Mouse (Mus musculus) lung, embryonic 14.5 days (tissue): Measurements from ENCODE around the gene Mrpl14. TPM values are rescaled to one million over a fixed set of nuclear protein-coding genes. Genes with fewer than 3 reads are reported as not detected.

Source experiments
- ATAC-seq: fragments of 200-750 bp; cut with Nextera tagmentation; 2 replicates; pipeline ENCODE4 v1.8.0; 2017; ENCODE audit warnings: mild to moderate bottlenecking, moderate TSS enrichment, moderate library complexity; ENCODE audit not compliant: insufficient read depth
- DNase-seq: peaks from one replicate; pipeline ENCODE4 v3.0.0-alpha.2; 2015
- H3K27ac ChIP-seq: fragments of 300-500 bp; sonication (generic); 2 replicates; pipeline ENCODE4 v1.5.1; 2014; ENCODE audit warnings: low read depth, mild to moderate bottlenecking, moderate library complexity
- H3K27me3 ChIP-seq: fragments of 300-500 bp; sonication (generic); 2 replicates; pipeline ENCODE4 v1.6.1; 2014; ENCODE audit warnings: low read length, control low read depth; ENCODE audit not compliant: insufficient read depth
- H3K36me3 ChIP-seq: fragments of 300-500 bp; sonication (generic); 2 replicates; pipeline ENCODE4 v1.6.1; 2014; ENCODE audit warnings: control low read depth; ENCODE audit not compliant: insufficient read depth
- H3K4me1 ChIP-seq: fragments of 300-500 bp; sonication (generic); 2 replicates; pipeline ENCODE4 v1.6.1; 2014; ENCODE audit warnings: antibody characterized with exemption, control low read depth; ENCODE audit not compliant: insufficient read depth
- H3K4me2 ChIP-seq: fragments of 300-500 bp; sonication (generic); 2 replicates; pipeline ENCODE4 v1.6.1; 2014; ENCODE audit warnings: mild to moderate bottlenecking
- H3K4me3 ChIP-seq: fragments of 300-500 bp; sonication (generic); 2 replicates; pipeline ENCODE4 v1.5.1; 2014; ENCODE audit warnings: low read depth, low read length
- H3K9ac ChIP-seq: fragments of 300-500 bp; sonication (generic); 2 replicates; pipeline ENCODE4 v1.6.1; 2014
- H3K9me3 ChIP-seq: fragments of 300-500 bp; sonication (generic); 2 replicates; pipeline ENCODE4 v1.6.1; 2016; ENCODE audit warnings: low read depth, low read length, control low read depth
- CTCF ChIP-seq: IDR thresholded peaks from 2 replicates; pipeline ENCODE4 v1.5.1; 2016; ENCODE audit warnings: antibody characterized with exemption, low read depth
- WGBS: fragments of 180-500 bp; shearing (Covaris S2); extraction: QIAGEN DNeasy Blood & Tissue Kit; methylation state at CpG from one replicate; pipeline ENCODE4 v1.1.7; 2014; 5-methylcytosine and 5-hydroxymethylcytosine counted together
- polyA plus RNA-seq: library from polyadenylated mRNA; unstranded; fragments of >200 nt; fragmentation: Nextera tagmentation; extraction: Ambion mirVana; gene quantifications from 2 replicates; pipeline ENCODE4 v1.2.1, GENCODE M21; 2014

Gene Mrpl14
- polyA plus RNA-seq, 1 experiment from 2014 or later: 168 TPM

GRCm38 (mm10) chr17:45726249-45726648 is 40.1 kb downstream of the Mrpl14 start:
- no peak overlapping the region for H3K4me3 ChIP-seq
- ATAC-seq (no peak), DNase-seq (peak; percentile 28)
- no peak overlapping the region for H3K9ac ChIP-seq
- H3K27ac ChIP-seq: peak overlapping the region; percentile 46; the same call in 1 of the 2 replicates
- 33% methylated on average over 7 of the region's 7 CpGs for WGBS
- no peaks in the 10 kb centered on the region for H3K36me3 ChIP-seq
- H3K4me1 ChIP-seq: no peaks in the 10 kb centered on the region
- no peaks in the 10 kb centered on the region for H3K27me3 ChIP-seq
- H3K9me3 ChIP-seq: no peaks in the 10 kb centered on the region
- no peak overlapping the region for H3K4me2 ChIP-seq
- no peak for TF ChIP-seq CTCF

GRCm38 (mm10) chr17:45727481-45727880 is 41.4 kb downstream of the Mrpl14 start:
- ATAC-seq (no peak), DNase-seq (no peak)
- no peak overlapping the region for H3K4me2 ChIP-seq
- H3K9me3 ChIP-seq: no peaks in the 10 kb centered on the region
- H3K9ac ChIP-seq: no peak overlapping the region
- no peak overlapping the region for H3K4me3 ChIP-seq
- H3K36me3 ChIP-seq: no peaks in the 10 kb centered on the region
- no peak overlapping the region for H3K27ac ChIP-seq
- 0 out of 2 replicates have a peak, but pooled peaks cover 2% of the 10 kb centered on the region for H3K27me3 ChIP-seq
- no peaks in the 10 kb centered on the region for H3K4me1 ChIP-seq
- no peak for TF ChIP-seq CTCF
- WGBS: 76% methylated on average over 2 of the region's 2 CpGs

DNA sequence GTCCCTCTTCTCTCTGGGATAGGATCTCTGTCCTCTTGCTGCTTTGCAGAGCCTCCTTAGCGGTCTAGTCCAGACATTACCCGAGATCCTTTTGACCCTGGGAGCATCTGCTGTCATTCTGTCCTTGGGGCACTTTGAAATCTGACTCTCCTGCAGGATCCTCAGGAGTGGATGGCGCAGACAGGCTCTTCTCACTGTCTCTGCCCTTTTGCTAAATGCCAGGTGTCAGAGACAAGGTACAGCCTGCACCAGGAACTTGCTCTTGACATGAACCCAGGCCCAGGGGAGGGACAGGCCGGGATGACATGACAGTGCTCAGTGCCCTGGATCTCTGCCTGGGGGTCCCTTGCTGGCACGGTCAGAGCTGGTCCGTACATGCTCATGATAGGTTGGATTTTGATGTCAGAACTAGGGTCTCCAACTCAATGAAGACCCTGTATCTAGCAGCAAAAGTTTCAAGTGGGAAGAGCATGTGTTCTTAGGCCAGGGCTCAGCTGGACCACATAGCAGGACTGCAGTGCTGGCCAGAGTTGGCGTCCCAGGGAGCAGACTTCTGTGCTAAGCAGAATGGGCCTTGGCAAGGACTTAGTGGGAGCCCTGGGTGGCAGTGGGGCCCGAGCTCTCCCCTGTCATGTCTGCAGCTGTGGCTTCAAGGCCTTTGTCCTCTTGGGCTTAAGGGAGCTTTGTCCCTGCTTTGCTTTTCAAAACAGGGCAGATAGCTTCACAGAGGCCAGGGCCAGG is 42.0 kb downstream of the Mrpl14 start:
- H3K9ac ChIP-seq: no peak overlapping the region

GRCm38 (mm10) chr17:45729387-45729786 is 43.3 kb downstream of the Mrpl14 start:
- Histone ChIP-seq H3K9ac (0 out of 2 replicates have a peak overlapping the region, but pooled peaks have one; percentile 15), H3K27ac (no peak overlapping the region), H3K4me2 (no peak overlapping the region), H3K9me3 (no peaks in the 10 kb centered on the region), H3K4me1 (peaks cover 11% of the 10 kb centered on the region), H3K4me3 (no peak overlapping the region), H3K36me3 (no peaks in the 10 kb centered on the region), H3K27me3 (0 out of 2 replicates have a peak, but pooled peaks cover 3% of the 10 kb centered on the region)
- no peak for TF ChIP-seq CTCF
- 32% methylated on average over 10 of the region's 10 CpGs for WGBS
- DNase-seq (no peak), ATAC-seq (no peak)

More for the DNA sequence above, 42.0 kb downstream of the Mrpl14 start:
- WGBS: 48% methylated on average over 8 of the region's 8 CpGs
- H3K27me3 ChIP-seq: 0 out of 2 replicates have a peak, but pooled peaks cover 3% of the 10 kb centered on the region
- ATAC-seq (no peak), DNase-seq (no peak)
- no peak overlapping the region for H3K4me3 ChIP-seq
- TF ChIP-seq CTCF: no peak
- no peaks in the 10 kb centered on the region for H3K9me3 ChIP-seq
- no peaks in the 10 kb centered on the region for H3K36me3 ChIP-seq
- no peak overlapping the region for H3K27ac ChIP-seq
- H3K4me2 ChIP-seq: no peak overlapping the region
- H3K4me1 ChIP-seq: no peaks in the 10 kb centered on the region; the same call in 1 of the 2 replicates

DNA sequence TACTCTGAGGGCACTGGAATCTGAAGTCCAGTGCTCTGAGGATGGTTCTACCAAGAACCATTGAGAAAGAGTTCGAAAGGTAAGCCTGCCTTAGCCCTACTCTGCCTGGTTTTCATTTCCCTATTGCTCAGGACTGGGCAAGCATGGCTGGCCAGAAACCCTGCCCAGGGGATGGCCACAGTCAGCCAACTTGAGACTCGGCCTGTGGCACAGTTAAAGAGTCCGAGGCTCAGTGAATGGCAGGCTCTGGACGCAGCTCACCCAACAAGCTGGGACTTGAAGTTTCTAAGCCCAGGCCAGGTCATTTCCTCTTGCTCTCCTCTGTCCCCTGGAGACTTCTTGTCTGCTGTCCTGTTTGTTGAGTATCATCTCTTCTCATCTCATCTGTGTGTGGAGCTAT is 44.6 kb downstream of the Mrpl14 start:
- Histone ChIP-seq H3K36me3 (no peaks in the 10 kb centered on the region), H3K27me3 (0 out of 2 replicates have a peak, but pooled peaks cover 3% of the 10 kb centered on the region), H3K9ac (no peak overlapping the region), H3K27ac (no peak overlapping the region), H3K4me3 (no peak overlapping the region), H3K4me2 (no peak overlapping the region), H3K9me3 (no peaks in the 10 kb centered on the region), H3K4me1 (peaks cover 18% of the 10 kb centered on the region)
- no peak for ATAC-seq
- no peak for TF ChIP-seq CTCF
- no peak for DNase-seq
- 83% methylated on average over 4 of the region's 4 CpGs for WGBS

DNA sequence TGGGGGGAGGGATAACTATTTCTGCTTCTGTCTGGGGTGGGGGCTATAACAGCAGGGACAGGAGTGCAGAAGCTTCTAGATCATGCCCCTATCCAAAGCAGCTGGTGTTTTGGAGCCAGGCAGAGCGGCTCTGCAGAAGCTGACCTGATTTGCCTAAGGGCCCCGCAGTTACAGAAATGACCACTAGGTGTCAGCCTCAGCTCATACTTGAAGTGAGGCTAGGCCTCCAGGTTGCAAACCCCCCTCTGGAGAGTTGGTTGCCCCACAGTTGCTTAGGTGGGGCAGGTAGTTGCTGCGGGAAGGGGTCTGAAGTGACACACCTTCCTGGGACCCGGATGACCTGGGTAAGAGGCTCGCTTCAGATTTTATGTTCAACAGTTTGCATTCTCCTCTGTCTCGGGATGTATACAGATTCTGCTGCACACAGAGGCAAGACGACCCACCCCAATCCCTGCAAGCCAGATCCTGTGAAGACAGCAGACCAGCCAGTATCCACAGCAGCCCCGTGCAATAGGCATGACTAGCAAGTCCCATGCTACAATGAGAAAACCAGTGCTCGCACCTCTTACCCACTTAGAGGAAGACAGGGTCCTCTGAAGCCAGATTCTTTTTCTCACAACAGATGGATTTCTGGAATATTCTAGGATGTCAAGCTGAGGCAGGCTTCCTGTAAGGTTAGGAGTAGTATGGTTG is 45.2 kb downstream of the Mrpl14 start:
- H3K4me1 ChIP-seq: peaks cover 24% of the 10 kb centered on the region
- H3K4me3 ChIP-seq: no peak overlapping the region
- H3K27me3 ChIP-seq: 0 out of 2 replicates have a peak, but pooled peaks cover 3% of the 10 kb centered on the region
- no peak overlapping the region for H3K27ac ChIP-seq
- no peaks in the 10 kb centered on the region for H3K9me3 ChIP-seq
- no peaks in the 10 kb centered on the region for H3K36me3 ChIP-seq
- TF ChIP-seq CTCF: peak; percentile 98
- ATAC-seq (0 out of 2 replicates have a peak, but pooled peaks have one; percentile 8), DNase-seq (peak; percentile 97)
- 20% methylated on average over 9 of the region's 9 CpGs for WGBS
- H3K4me2 ChIP-seq: no peak overlapping the region
- H3K9ac ChIP-seq: no peak overlapping the region

DNA sequence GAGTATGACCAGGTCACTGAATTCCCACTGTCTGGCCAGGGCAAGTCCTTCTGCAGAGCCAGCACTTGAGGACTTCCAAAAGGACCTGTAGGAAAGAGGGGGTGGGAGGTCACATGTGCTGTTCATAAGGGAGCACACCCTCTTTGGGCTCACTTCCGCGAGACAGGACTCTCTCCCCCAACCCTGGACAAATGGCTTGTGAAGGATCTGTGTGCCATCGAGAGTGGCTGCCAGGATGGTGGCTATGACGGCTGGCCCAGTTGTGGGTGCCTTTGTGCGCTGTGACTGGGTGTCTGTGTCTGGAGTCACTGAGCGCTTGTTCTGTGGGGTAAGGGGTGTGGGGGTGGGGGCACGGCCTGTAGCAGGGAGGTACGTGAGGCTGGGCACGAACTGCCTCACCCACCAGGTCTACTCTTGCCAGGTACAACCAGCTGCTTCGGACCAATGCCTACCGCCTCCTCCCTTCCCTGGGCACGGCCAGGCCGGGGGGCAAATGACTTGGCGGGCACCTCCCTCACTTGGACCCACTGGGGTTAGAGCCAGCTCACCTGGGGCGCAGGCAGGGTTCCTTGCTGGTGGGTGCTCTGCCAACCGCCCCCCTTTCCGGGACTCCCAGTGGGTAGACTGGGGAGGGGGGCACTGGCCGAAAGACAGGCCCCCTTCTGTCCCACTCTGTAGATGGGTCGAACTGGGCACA is 47.1 kb downstream of the Mrpl14 start:
- 0 out of 2 replicates have a peak, but pooled peaks cover 3% of the 10 kb centered on the region for H3K27me3 ChIP-seq
- peaks cover 32% of the 10 kb centered on the region for H3K4me1 ChIP-seq
- no peak for TF ChIP-seq CTCF
- DNase-seq: no peak
- no peak for ATAC-seq
- no peaks in the 10 kb centered on the region for H3K9me3 ChIP-seq
- H3K4me2 ChIP-seq: peak overlapping the region; percentile 79
- H3K36me3 ChIP-seq: no peaks in the 10 kb centered on the region
- H3K9ac ChIP-seq: peak overlapping the region; percentile 54; the same call in 1 of the 2 replicates
- WGBS: 65% methylated on average over 19 of the region's 19 CpGs
- peak overlapping the region; percentile 36 for H3K4me3 ChIP-seq
- H3K27ac ChIP-seq: no peak overlapping the region
